Comparison of ENCODE assay signal across 7 mouse cellular contexts in the genomic region with DNA sequence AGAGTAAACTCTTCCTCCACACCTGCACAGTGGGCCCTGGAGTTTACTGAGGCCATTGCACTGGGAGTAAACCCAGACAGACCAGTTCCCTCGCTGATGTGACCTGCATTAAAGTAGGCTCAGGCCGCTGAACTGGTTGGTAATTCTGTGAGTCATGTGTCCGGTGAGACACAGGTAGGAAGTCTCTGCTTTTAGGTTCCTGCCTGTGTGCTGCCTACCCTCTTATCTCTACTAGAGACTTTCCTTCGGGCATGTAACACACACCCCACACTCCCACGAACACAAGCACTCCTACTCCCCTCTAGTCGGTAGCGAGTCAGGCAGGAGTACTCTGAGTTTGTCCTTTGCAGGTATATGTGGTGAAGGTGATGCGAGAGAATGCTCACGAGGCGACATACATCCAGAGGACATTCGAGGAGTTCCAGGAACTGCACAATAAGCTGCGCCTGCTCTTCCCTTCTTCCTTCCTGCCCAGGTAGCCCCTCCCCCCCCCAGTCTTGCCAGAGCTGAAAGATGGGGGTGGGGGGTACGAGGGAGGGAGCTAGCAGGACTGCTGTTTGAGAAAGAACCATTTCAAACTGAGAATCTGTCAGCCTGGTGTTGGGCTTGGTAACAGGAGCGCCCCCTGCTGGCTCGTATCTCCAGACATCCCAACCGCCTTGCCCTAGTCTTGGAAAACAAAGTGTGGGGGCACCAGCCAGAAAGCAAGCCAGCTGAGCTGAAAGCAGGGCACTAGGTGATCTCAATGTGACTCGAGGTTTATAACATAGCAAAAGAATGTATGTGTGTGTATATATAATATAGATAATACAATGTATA. TPM values are rescaled to one million over a fixed set of nuclear protein-coding genes. Genes with fewer than 3 reads are reported as not detected.
DNase-seq lines count a peak whose midpoint lies in the region; ATAC-seq and TF ChIP-seq lines count a peak whose summit lies in the region.

No protein-coding gene starts in this region.

- peak; percentile 91 for DNase-seq in R1 (ENCODE audit: low read depth, low spot score)
- peak; percentile 72 to 85 for DNase-seq in cerebellum, adult 18-20 months
- DNase-seq in forelimb bud, embryonic 11.5 days (ENCODE audit: low read depth, low spot score): peak; percentile 78
- peak; percentile 81 to 83 for DNase-seq in left cerebral cortex, adult 18-20 months (ENCODE audit: low spot score in 2 of 2)
- DNase-seq in spleen, adult 2 months (ENCODE audit: low read depth in 1 of 2, low spot score in 2 of 2): peak in 1 of 2 experiments; percentile 67

- peak; percentile 64 for ATAC-seq in hindbrain, embryonic 16.5 days
- peak; percentile 95 for ATAC-seq in megakaryocyte progenitor cell, adult 5-6 weeks (replicated peaks; ENCODE audit: poor library complexity)

- no peaks in the 10 kb centered on the region for H3K9me3 ChIP-seq in hindbrain, embryonic 16.5 days (ENCODE audit: control insufficient read depth, low read length)

- peak; percentile 77; the same call in 1 of the 2 replicates for TF ChIP-seq CTCF in spleen, adult 2 months (IDR thresholded peaks at IDR 0.05; ENCODE audit: extremely low read depth, insufficient read depth, insufficient read length, insufficient replicate concordance)

- TF ChIP-seq POLR2A in spleen, adult 2 months (IDR thresholded peaks at IDR 0.05; ENCODE audit: low read depth, low read length): no peak

- WGBS in hindbrain, embryonic 16.5 days: 47% methylated on average over 17 of the region's 17 CpGs
- 50% methylated on average over 17 of the region's 17 CpGs for WGBS in spleen, adult 2 months

- peaks cover 24% of the 10 kb centered on the region for H3K36me3 ChIP-seq in hindbrain, embryonic 16.5 days (ENCODE audit: control insufficient read depth, insufficient read depth, low read length)
- H3K36me3 ChIP-seq in spleen, adult 2 months (ENCODE audit: control insufficient read depth, insufficient read depth, low read length): peaks cover 48% of the 10 kb centered on the region

- no peaks in the 10 kb centered on the region for H3K27me3 ChIP-seq in hindbrain, embryonic 16.5 days (replicated peaks; ENCODE audit: control insufficient read depth, insufficient read depth, low read length)
- H3K27me3 ChIP-seq in spleen, adult 2 months (ENCODE audit: control insufficient read depth, insufficient read depth, low read length): no peaks in the 10 kb centered on the region

- H3K9ac ChIP-seq in hindbrain, embryonic 16.5 days (ENCODE audit: low read depth, low read length): no peak overlapping the region

- no peak overlapping the region for H3K4me3 ChIP-seq in hindbrain, embryonic 16.5 days (ENCODE audit: low read length)
- no peak overlapping the region for H3K4me3 ChIP-seq in spleen, adult 2 months (ENCODE audit: extremely low read depth, insufficient read depth, insufficient read length)

- no peak overlapping the region for H3K4me2 ChIP-seq in hindbrain, embryonic 16.5 days (ENCODE audit: low read length)

- no peaks in the 10 kb centered on the region for H3K4me1 ChIP-seq in hindbrain, embryonic 16.5 days (ENCODE audit: control insufficient read depth, insufficient read depth, low read depth, low read length)
- no peaks in the 10 kb centered on the region for H3K4me1 ChIP-seq in spleen, adult 2 months (ENCODE audit: control insufficient read depth, insufficient read depth, insufficient read length)

- H3K27ac ChIP-seq in hindbrain, embryonic 16.5 days (ENCODE audit: low read depth, low read length): no peak overlapping the region
- H3K27ac ChIP-seq in spleen, adult 2 months (ENCODE audit: insufficient read depth, low read length): no peak overlapping the region

RNA-seq across cellular contexts. Expression of a gene that starts 29.8 kb away (rescaled TPM):
- polyA plus RNA-seq in hindbrain, embryonic 16.5 days (2015; fragmentation: Nextera tagmentation; extraction: Ambion mirVana): 22.2 and 29.1 TPM in 2 replicates
- total RNA-seq in left cerebral cortex, adult 18-20 months (2021): 10 to 100 TPM; 44.6 to 49.3 TPM
- 54.1 and 60.2 TPM in 2 replicates for total RNA-seq in megakaryocyte progenitor cell, adult 5-6 weeks (2015)
- total RNA-seq in megakaryocyte progenitor cell, adult 5-6 weeks (2017): 86.1 and 90.7 TPM in 2 replicates
- 19.7 and 26.6 TPM in 2 replicates for polyA plus RNA-seq in spleen, adult 2 months (2012; rRNA removed)

RNA-seq across cellular contexts. Expression of a gene that starts 55.7 kb away (rescaled TPM):
- 10.3 and 11.4 TPM in 2 replicates for polyA plus RNA-seq in hindbrain, embryonic 16.5 days (2015; fragmentation: Nextera tagmentation; extraction: Ambion mirVana)
- 10 to 100 TPM; 14.6 to 15.2 TPM for total RNA-seq in left cerebral cortex, adult 18-20 months (2021)
- total RNA-seq in megakaryocyte progenitor cell, adult 5-6 weeks (2015): 1.8 and 2.6 TPM in 2 replicates
- total RNA-seq in megakaryocyte progenitor cell, adult 5-6 weeks (2017): 1.5 and 1.7 TPM in 2 replicates
- polyA plus RNA-seq in spleen, adult 2 months (2012; rRNA removed): 22.2 and 30.5 TPM in 2 replicates

Comparison
In these comparisons a context has a peak if more than half of its experiments do, and no peak if none do; other contexts are left out.
1. RNA of a gene that starts 55.7 kb away (total RNA-seq): 14.6 to 15.2 TPM in left cerebral cortex, adult 18-20 months; 1.5 to 2.6 TPM in megakaryocyte progenitor cell, adult 5-6 weeks; every median in the first group is over 4 times any median in the second.